Mouse (Mus musculus): Measurements from ENCODE around the gene Ceacam10.
"Not testable (repeated sequence)": the region's sequence is repeated elsewhere in the genome, so short reads cannot be mapped to it uniquely, and the experiment has no call there.

The Ceacam10 gene

GRCm38 (mm10) chr7:24776918-24777317, at the start of gene Ceacam10:
Gene Ceacam10 (plus strand): TSS chr7:24777206.
- in situ Hi-C loops (cut with MboI, MseI), result not testable (repeated sequence)

- in situ Hi-C loops (cut with MboI, MseI), result no loop called here
Observed at GRCm38 (mm10) chr7:24735970-24736670, 40.9 kb upstream of the Ceacam10 start.

- in situ Hi-C loops (cut with MboI, MseI), result loop anchor here (10.0 kb wide), 1 partner anchor 396 kb away; no protein-coding TSS in a partner anchor
Observed at GRCm38 (mm10) chr7:24750695-24751094, 26.3 kb upstream of the Ceacam10 start.

GRCm38 (mm10) chr7:24751610-24752009, 25.4 kb upstream of the Ceacam10 start:
- in situ Hi-C loops (cut with MboI, MseI), result loop anchor here (10.0 kb wide), 1 partner anchor 397 kb away; no protein-coding TSS in a partner anchor

GRCm38 (mm10) chr7:24753476-24753875, 23.5 kb upstream of the Ceacam10 start:
- in situ Hi-C loops (cut with MboI, MseI), result loop anchor here (10.0 kb wide), 1 partner anchor 399 kb away; no protein-coding TSS in a partner anchor

- in situ Hi-C loops (cut with MboI, MseI), result loop anchor here (10.0 kb wide), 1 partner anchor 404 kb away; no protein-coding TSS in a partner anchor
Observed at GRCm38 (mm10) chr7:24758520-24758919, 18.5 kb upstream of the Ceacam10 start.

GRCm38 (mm10) chr7:24760211-24760610, 16.8 kb upstream of the Ceacam10 start, which contains the start of gene Cd177:
Gene Cd177 (minus strand): TSS chr7:24760311.
- in situ Hi-C loops (cut with MboI, MseI), result no loop called here

- in situ Hi-C loops (cut with MboI, MseI), result no loop called here
Observed at GRCm38 (mm10) chr7:24761161-24761560, 15.8 kb upstream of the Ceacam10 start.

GRCm38 (mm10) chr7:24762574-24762973, 14.4 kb upstream of the Ceacam10 start:
- in situ Hi-C loops (cut with MboI, MseI), result no loop called here

GRCm38 (mm10) chr7:24771361-24771760, 5.6 kb upstream of the Ceacam10 start:
- in situ Hi-C loops (cut with MboI, MseI), result no loop called here

- in situ Hi-C loops (cut with MboI, MseI), result no loop called here
Observed at GRCm38 (mm10) chr7:24773942-24774535, 3.0 kb upstream of the Ceacam10 start.

- in situ Hi-C loops (cut with MboI, MseI), result no loop called here
Observed at GRCm38 (mm10) chr7:24776145-24776544, 861 bp upstream of the Ceacam10 start.

GRCm38 (mm10) chr7:24797918-24798317, 20.9 kb downstream of the Ceacam10 start:
- in situ Hi-C loops (cut with MboI, MseI), result no loop called here

GRCm38 (mm10) chr7:24802149-24802767, 25.3 kb downstream of the Ceacam10 start:
- in situ Hi-C loops (cut with MboI, MseI), result no loop called here

GRCm38 (mm10) chr7:24804826-24805225, 27.8 kb downstream of the Ceacam10 start:
- in situ Hi-C loops (cut with MboI, MseI), result no loop called here

- in situ Hi-C loops (cut with MboI, MseI), result no loop called here
Observed at GRCm38 (mm10) chr7:24809041-24809440, 32.0 kb downstream of the Ceacam10 start.

GRCm38 (mm10) chr7:24817502-24817901, 40.5 kb downstream of the Ceacam10 start:
- in situ Hi-C loops (cut with MboI, MseI), result no loop called here

GRCm38 (mm10) chr7:24824452-24824851, 47.4 kb downstream of the Ceacam10 start:
- in situ Hi-C loops (cut with MboI, MseI), result loop anchor here (5.0 kb wide), 1 partner anchor 143 kb away; no protein-coding TSS in a partner anchor

GRCm38 (mm10) chr7:24827181-24827580, 50.2 kb downstream of the Ceacam10 start:
- in situ Hi-C loops (cut with MboI, MseI), result no loop called here
